Mouse (Mus musculus) spleen, adult 2 months (tissue): Measurements from ENCODE around the gene 9330182L06Rik. TPM values are rescaled to one million over a fixed set of nuclear protein-coding genes. Genes with fewer than 3 reads are reported as not detected.

Experiments used
- DNase-seq, 2 experiments: peaks; one replicate each; pipeline versions ENCODE4 v3.0.0 to v3.0.0-alpha.2; 2012 to 2021; ENCODE audit warnings: low spot score in 2 of 2, low read depth in 1 of 2
- H3K27ac ChIP-seq: fragments of 200-500 bp; 2 replicates; pipeline ENCODE4 v1.5.1; 2012; ENCODE audit warnings: low read length, inconsistent platforms; ENCODE audit not compliant: insufficient read depth
- H3K27me3 ChIP-seq: fragments of 200-500 bp; 2 replicates; pipeline ENCODE4 v1.6.1; 2012; ENCODE audit warnings: mild to moderate bottlenecking, moderate library complexity, low read length, inconsistent platforms; ENCODE audit not compliant: control insufficient read depth, insufficient read depth
- H3K36me3 ChIP-seq: fragments of 200-500 bp; 2 replicates; pipeline ENCODE4 v1.6.1; 2012; ENCODE audit warnings: mild to moderate bottlenecking, low read length, inconsistent platforms; ENCODE audit not compliant: control insufficient read depth, insufficient read depth
- H3K4me1 ChIP-seq: fragments of 200-500 bp; 2 replicates; pipeline ENCODE4 v1.6.1; 2011; ENCODE audit warnings: inconsistent platforms; ENCODE audit not compliant: control insufficient read depth, insufficient read depth, insufficient read length
- H3K4me3 ChIP-seq: fragments of 200-500 bp; 2 replicates; pipeline ENCODE4 v1.5.1; 2011; ENCODE audit warnings: mild to moderate bottlenecking, inconsistent platforms; ENCODE audit not compliant: insufficient read depth, insufficient read length; ENCODE audit errors: extremely low read depth
- CTCF ChIP-seq: fragments of 200-500 bp; IDR thresholded peaks from 2 replicates; pipeline ENCODE4 v1.5.1; 2011; ENCODE audit warnings: mild to moderate bottlenecking, inconsistent platforms; ENCODE audit not compliant: insufficient read depth, insufficient read length, insufficient replicate concordance; ENCODE audit errors: extremely low read depth
- POLR2A ChIP-seq: fragments of 200-500 bp; IDR thresholded peaks from 2 replicates; pipeline ENCODE4 v1.6.1; 2011; ENCODE audit warnings: low read depth, low read length, inconsistent platforms
- WGBS: fragments of 180-500 bp; shearing (Covaris S2); methylation state at CpG from one replicate; pipeline ENCODE4 v1.1.7; 2018; 5-methylcytosine and 5-hydroxymethylcytosine counted together
- polyA plus RNA-seq: library from polyadenylated mRNA; depleted of rRNA; stranded (reverse); fragments of >200 nt; gene quantifications from 2 replicates; pipeline ENCODE4 v1.2.3, GENCODE M21; 2012; rRNA removed

The 9330182L06Rik gene
- polyA plus RNA-seq, result 0.02 and 0.06 TPM in 2 replicates

DNA sequence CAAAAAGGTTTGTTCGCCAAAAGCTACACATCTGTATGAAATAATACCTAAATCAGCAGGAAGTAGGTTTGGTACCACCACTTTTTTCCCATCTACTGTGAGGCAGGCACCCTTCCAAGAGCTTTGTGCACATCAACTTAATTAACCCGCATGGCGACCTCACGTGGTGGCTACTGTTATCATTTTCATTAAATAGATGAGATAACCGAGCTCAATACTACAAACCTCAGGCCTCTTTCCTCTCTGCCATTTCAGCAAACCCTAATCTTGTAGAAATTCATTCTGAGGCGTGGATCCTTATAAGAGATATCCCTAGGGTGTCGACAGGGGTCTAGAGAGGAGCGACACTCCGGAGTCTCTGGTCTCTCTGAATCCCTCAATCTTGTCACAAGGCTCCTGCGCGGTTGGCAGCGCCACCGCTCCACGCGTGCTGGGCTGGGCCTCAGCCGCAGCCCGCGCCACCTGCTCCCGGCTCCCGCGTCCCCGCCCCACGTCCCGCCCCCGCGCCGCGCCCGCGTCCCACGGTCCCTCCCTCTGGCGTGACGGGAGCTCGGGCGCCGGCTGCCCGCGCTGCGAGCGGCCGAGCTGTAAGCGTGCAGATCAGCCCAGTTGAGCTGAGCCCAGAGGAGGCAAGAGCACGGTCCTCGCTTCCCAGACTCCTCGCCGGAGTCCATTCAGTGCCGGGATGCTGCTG is at the start of gene 9330182L06Rik:
Gene 9330182L06Rik, plus strand, starts transcription at position 533 of the 694 bp plus-strand sequence.
- H3K27me3 ChIP-seq, result peaks cover 6% of the 10 kb centered on the region
- no peak for DNase-seq
- WGBS, result under 1% methylated on average over 47 of the region's 47 CpGs
- peaks cover 10% of the 10 kb centered on the region for H3K4me1 ChIP-seq
- H3K4me3 ChIP-seq, result peak within 1 kb of the TSS; percentile 39; the same call in 1 of the 2 replicates
- no peak within 1 kb of the TSS for H3K27ac ChIP-seq
- TF ChIP-seq CTCF, result no peak
- no peaks in the 10 kb centered on the region for H3K36me3 ChIP-seq

DNA sequence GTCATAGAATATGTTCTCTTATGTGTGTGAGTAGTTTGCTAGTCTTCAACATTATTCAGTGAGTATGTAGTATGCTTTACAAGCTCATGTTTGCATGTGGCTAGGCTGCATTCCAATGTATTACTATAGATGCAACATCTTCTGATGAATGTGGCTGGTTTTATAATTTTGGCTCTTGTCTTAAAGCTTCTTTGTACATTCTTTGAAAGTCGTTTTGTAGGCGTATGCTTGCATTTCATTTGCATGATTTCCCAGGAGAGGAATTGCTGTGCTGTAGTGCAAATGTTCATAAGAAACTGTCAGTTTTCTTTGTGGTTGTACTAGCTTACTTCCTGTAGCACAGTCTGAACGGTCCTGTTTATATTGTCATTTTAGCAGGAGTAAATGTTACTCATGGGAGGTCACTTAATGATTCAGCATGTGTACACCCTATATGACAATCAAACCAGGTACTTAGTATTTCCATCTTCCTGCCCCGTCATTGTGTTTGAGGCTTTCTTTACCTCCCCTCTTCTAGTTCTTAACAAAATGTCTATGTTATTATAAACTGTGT is 38.4 kb upstream of the 9330182L06Rik start:
- H3K27me3 ChIP-seq, result no peaks in the 10 kb centered on the region
- WGBS, result 17% methylated on average over 4 of the region's 4 CpGs
- H3K4me3 ChIP-seq, result no peak overlapping the region; the same call in 1 of the 2 replicates
- no peaks in the 10 kb centered on the region for H3K4me1 ChIP-seq
- DNase-seq, result no peak
- H3K36me3 ChIP-seq, result no peaks in the 10 kb centered on the region
- H3K27ac ChIP-seq, result no peak overlapping the region
- TF ChIP-seq POLR2A (no peak), CTCF (no peak)

DNA sequence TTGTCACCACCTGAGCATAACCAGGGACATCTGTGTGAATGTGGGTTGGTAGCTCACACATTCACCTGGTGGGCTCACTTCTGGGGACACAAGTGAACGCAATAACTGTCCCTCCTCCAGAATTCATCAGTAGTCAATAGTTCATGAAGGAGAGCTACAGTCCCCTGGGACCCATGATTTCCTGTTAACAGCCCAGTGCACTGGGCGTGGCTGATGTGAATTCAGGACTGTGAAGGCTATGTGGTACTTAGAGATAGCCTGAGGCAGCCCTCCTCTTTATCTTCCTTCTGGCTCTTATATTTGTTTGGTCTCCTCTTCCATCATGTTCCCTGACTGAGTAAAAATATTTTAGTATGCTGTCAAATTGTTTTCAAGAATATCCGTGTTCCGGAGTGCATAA is 1.6 kb upstream of the 9330182L06Rik start:
- WGBS, result 66% methylated on average over 4 of the region's 4 CpGs
- Histone ChIP-seq H3K27me3 (peaks cover 6% of the 10 kb centered on the region), H3K4me1 (peaks cover 10% of the 10 kb centered on the region), H3K36me3 (no peaks in the 10 kb centered on the region), H3K4me3 (no peak overlapping the region), H3K27ac (no peak overlapping the region)
- no peak for DNase-seq
- TF ChIP-seq CTCF (no peak), POLR2A (no peak)

DNA sequence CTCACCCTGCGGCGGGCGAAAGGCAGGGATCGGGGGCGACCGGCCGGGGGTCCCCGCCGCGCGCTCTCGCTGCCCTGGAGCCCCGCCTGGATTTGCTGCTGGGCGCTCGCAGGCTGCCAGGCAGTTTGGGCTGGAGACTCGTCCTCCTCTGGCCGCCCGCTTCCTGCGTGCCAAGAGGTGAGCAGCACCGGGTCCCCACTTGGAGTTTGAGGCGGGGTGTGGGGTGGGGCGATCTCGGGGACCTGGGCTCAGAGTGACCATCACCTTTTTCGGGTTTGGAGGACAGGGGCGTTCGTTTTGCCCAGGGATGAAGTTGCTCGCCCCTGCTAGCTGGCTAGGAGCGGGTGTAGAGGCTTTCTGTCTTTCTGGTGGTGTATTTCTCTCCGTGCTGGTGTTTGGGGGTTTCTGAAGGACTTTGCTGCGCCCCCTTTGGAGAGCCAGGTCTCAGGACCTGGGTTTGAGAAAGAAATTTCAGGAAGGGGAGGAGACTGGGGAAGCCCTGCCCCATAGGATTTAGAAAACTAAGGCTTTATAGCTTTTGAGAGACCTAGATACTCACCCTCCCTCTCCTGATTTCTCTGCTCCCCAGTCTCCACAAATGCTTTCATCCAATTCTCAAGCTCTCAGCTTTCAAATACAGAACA is 484 bp downstream of the 9330182L06Rik start:
- TF ChIP-seq POLR2A, result no peak
- TF ChIP-seq CTCF, result no peak
- Histone ChIP-seq H3K27me3 (peaks cover 6% of the 10 kb centered on the region), H3K4me3 (peak overlapping the region; percentile 39; the same call in 1 of the 2 replicates), H3K27ac (no peak overlapping the region), H3K4me1 (peaks cover 10% of the 10 kb centered on the region), H3K36me3 (no peaks in the 10 kb centered on the region)
- WGBS, result 1% methylated on average over 30 of the region's 30 CpGs
- no peak for DNase-seq

DNA sequence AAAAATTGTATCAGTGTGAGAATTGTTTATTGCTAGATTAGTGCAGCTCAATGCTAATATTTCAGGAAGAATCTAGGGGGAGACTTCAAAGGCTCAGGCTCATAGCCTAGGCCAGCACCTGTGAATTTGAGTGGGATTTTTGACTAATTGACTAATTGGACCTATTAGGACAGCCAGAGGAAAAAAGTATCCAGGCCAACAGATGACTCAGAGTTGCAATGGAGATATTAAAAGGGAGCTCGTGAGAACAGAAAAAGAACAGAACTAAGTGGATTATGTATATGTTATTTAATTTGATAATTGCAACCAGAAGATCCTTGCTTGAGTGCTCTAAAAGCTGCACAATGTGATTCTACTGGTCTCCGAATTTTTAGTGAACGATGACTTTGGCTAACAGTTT is 3.7 kb downstream of the 9330182L06Rik start:
- H3K36me3 ChIP-seq, result no peaks in the 10 kb centered on the region
- WGBS, result 91% methylated on average over 3 of the region's 3 CpGs
- H3K4me3 ChIP-seq, result no peak overlapping the region
- H3K27ac ChIP-seq, result no peak overlapping the region
- DNase-seq, result no peak
- peaks cover 6% of the 10 kb centered on the region for H3K27me3 ChIP-seq
- H3K4me1 ChIP-seq, result peaks cover 7% of the 10 kb centered on the region; the same call in 1 of the 2 replicates
- TF ChIP-seq POLR2A, result no peak
- TF ChIP-seq CTCF, result no peak

DNA sequence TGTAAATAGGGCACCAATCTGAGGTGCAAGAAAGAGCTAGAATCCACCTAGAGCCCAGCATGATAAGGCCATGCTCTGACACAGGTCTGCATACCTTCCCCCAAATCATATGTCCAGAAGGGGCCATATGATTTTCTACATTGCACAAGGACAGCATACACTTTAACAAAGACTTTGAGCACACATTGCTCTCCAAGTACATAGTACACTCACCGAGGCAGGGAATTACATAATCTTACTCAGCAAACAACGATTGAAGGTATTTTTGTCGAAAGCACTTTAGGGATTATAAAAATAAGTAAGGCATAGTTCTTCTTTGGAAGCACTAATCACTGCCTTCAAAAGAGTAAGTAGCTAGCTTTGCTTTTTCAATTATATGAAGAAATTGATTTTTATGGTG is 7.1 kb downstream of the 9330182L06Rik start:
- TF ChIP-seq CTCF (no peak), POLR2A (no peak)
- no peak overlapping the region for H3K4me3 ChIP-seq
- no peak overlapping the region for H3K27ac ChIP-seq
- H3K27me3 ChIP-seq, result no peaks in the 10 kb centered on the region
- 94% methylated on average over 3 of the region's 3 CpGs for WGBS
- no peaks in the 10 kb centered on the region for H3K4me1 ChIP-seq
- H3K36me3 ChIP-seq, result no peaks in the 10 kb centered on the region
- DNase-seq, result no peak
